Mouse (Mus musculus) G1E (cell line): ENCODE data around the gene 4930430F08Rik.

Experiments used
- CTCF ChIP-seq: IDR thresholded peaks from 2 replicates; pipeline ENCODE4 v1.5.1; 2012; ENCODE audit warnings: low read depth, low read length, inconsistent platforms, mixed read lengths
- GATA1 ChIP-seq: IDR thresholded peaks from 2 replicates; pipeline ENCODE4 v1.6.1; 2012; ENCODE audit warnings: borderline replicate concordance, low read length, inconsistent platforms, mixed read lengths
- POLR2AphosphoS5 ChIP-seq: IDR thresholded peaks from 2 replicates; pipeline ENCODE4 v1.6.1; 2012; ENCODE audit warnings: low read depth, low read length, inconsistent platforms; ENCODE audit not compliant: insufficient replicate concordance

DNA sequence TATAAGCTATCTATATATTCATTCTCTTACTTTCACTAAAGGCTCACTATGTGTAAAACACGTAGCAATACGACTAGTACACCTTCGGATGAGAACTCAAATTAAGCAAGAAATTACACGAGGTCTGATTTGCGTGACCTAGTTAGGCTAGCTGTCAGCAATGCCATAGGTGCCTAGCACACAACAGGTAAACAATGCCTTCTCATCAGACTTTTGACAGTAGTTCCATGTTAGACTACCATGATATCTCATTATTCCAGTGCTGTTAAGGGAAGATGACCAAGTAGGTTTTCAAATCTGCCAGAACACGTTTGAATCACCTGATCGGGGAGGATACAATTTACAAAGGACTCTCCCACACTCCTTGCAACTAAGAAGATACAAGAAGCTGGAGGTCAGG is 1.7 kb downstream of the 4930430F08Rik start:
- TF ChIP-seq GATA1, result no peak
- no peak for TF ChIP-seq CTCF
- TF ChIP-seq POLR2AphosphoS5, result no peak
